Mouse (Mus musculus): ENCODE results near the gene Trir. TPM values are rescaled to one million over a fixed set of nuclear protein-coding genes. Genes with fewer than 3 reads are reported as not detected.

The Trir gene
- total RNA-seq, 1 experiment: 181 TPM

GRCm38 (mm10) chr8:84985049-84985683 lies 41.5 kb upstream of the Trir start:
- Histone ChIP-seq H3K4me1 (ENCODE audit: control insufficient read depth in 2 of 2, insufficient read depth in 2 of 2, low read length in 2 of 2, poor library complexity in 1 of 2) (peaks cover 15 to 29% of the 10 kb centered on the region in 2 experiments), H3K4me3 (ENCODE audit: insufficient read depth in 1 of 2, low read depth in 1 of 2, low read length in 2 of 2, poor library complexity in 1 of 2, severe bottlenecking in 1 of 2) (peak overlapping the region; percentile 57 to 76), H3K36me3 (ENCODE audit: control insufficient read depth, insufficient read depth, low read length, poor library complexity, severe bottlenecking) (no peaks in the 10 kb centered on the region), H3K27ac (ENCODE audit: insufficient read depth, low read depth, low read length, poor library complexity, severe bottlenecking) (peak overlapping the region; percentile 89), H3K9ac (ENCODE audit: insufficient read depth, low read depth, low read length, poor library complexity, severe bottlenecking) (peak overlapping the region; percentile 82), H3K9me3 (ENCODE audit: control insufficient read depth, insufficient read depth, low read depth, low read length) (no peaks in the 10 kb centered on the region)
- DNase-seq (ENCODE audit: low read depth, low spot score): no peak
- TF ChIP-seq ZC3H11A (IDR thresholded peaks at IDR 0.05; ENCODE audit: borderline replicate concordance, low read depth, low read length) (no peak), MAFK (IDR thresholded peaks at IDR 0.05; ENCODE audit: insufficient read depth, low read depth, low read length) (no peak), HCFC1 (IDR thresholded peaks at IDR 0.05; ENCODE audit: borderline replicate concordance, insufficient read depth, low read length) (no peak), ZNF384 (IDR thresholded peaks at IDR 0.05; ENCODE audit: low read depth, low read length) (no peak)
- in situ Hi-C loops (cut with MboI; ENCODE audit: low sequenced_read_pairs in 2 of 2, unreplicated experiment in 2 of 2): no loop called here

DNA sequence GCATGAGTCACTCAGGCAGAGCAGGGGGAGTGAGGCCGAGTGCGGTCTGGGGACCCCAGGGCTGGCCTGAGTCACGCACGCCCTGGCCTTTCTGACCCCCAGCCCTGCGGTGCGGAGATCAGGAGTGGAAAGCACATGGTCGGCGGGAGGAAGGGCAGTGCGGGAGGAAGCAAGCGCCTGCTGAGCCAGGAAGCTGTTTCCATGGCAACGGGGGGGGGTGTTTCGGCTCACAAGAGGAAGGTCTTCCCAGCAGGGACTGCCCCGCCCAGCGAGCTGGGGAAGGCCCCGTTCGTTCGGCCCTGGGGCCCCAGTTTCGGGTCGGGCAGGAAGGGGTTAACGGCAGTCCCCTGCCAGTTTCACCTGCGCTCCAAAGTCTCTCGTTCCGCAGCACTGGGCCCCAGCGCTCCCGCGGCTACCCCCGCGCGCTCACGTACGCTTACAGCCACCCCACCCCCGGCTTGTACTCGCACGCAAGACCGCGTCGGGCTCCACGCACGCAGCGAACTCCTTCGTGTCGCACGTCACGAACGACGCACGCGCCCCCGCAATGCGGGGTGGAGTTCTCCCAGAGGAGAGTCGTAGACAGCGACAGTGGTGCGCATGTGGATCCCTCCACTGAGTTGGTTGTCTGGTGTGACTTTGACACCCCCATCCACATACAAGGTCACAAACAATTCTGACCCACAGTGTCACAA lies 40.8 kb upstream of the Trir start:
- in situ Hi-C loops (cut with MboI; ENCODE audit: low sequenced_read_pairs in 2 of 2, unreplicated experiment in 2 of 2): no loop called here
- Histone ChIP-seq H3K9me3 (ENCODE audit: control insufficient read depth, insufficient read depth, low read depth, low read length) (no peaks in the 10 kb centered on the region), H3K4me3 (ENCODE audit: insufficient read depth in 1 of 2, low read depth in 1 of 2, low read length in 2 of 2, poor library complexity in 1 of 2, severe bottlenecking in 1 of 2) (peak overlapping the region; percentile 57 to 76), H3K36me3 (ENCODE audit: control insufficient read depth, insufficient read depth, low read length, poor library complexity, severe bottlenecking) (no peaks in the 10 kb centered on the region), H3K27ac (ENCODE audit: insufficient read depth, low read depth, low read length, poor library complexity, severe bottlenecking) (peak overlapping the region; percentile 89), H3K9ac (ENCODE audit: insufficient read depth, low read depth, low read length, poor library complexity, severe bottlenecking) (peak overlapping the region; percentile 82), H3K4me1 (ENCODE audit: control insufficient read depth in 2 of 2, insufficient read depth in 2 of 2, low read length in 2 of 2, poor library complexity in 1 of 2) (peaks cover 14 to 29% of the 10 kb centered on the region in 2 experiments)
- no peak for DNase-seq (ENCODE audit: low read depth, low spot score)
- TF ChIP-seq ZNF384 (IDR thresholded peaks at IDR 0.05; ENCODE audit: low read depth, low read length) (no peak), HCFC1 (IDR thresholded peaks at IDR 0.05; ENCODE audit: borderline replicate concordance, insufficient read depth, low read length) (peak; percentile 35; the same call in 1 of the 2 replicates)

- H3K4me1 ChIP-seq (ENCODE audit: control insufficient read depth in 2 of 2, insufficient read depth in 2 of 2, low read length in 2 of 2, poor library complexity in 1 of 2): peaks cover 13 to 25% of the 10 kb centered on the region in 2 experiments
- no peaks in the 10 kb centered on the region for H3K9me3 ChIP-seq (ENCODE audit: control insufficient read depth, insufficient read depth, low read depth, low read length)
- H3K4me3 ChIP-seq (ENCODE audit: insufficient read depth in 1 of 2, low read depth in 1 of 2, low read length in 2 of 2, poor library complexity in 1 of 2, severe bottlenecking in 1 of 2): peak overlapping the region; percentile 57 to 76
- DNase-seq (ENCODE audit: low read depth, low spot score): no peak
- no peaks in the 10 kb centered on the region for H3K36me3 ChIP-seq (ENCODE audit: control insufficient read depth, insufficient read depth, low read length, poor library complexity, severe bottlenecking)
- H3K9ac ChIP-seq (ENCODE audit: insufficient read depth, low read depth, low read length, poor library complexity, severe bottlenecking): peak overlapping the region; percentile 76
- TF ChIP-seq MAFK (IDR thresholded peaks at IDR 0.05; ENCODE audit: insufficient read depth, low read depth, low read length): no peak
- no peak for TF ChIP-seq HCFC1 (IDR thresholded peaks at IDR 0.05; ENCODE audit: borderline replicate concordance, insufficient read depth, low read length)
- TF ChIP-seq CHD2 (IDR thresholded peaks at IDR 0.05; ENCODE audit: low read depth, low read length): no peak
- no peak for TF ChIP-seq ZNF384 (IDR thresholded peaks at IDR 0.05; ENCODE audit: low read depth, low read length)
- TF ChIP-seq ZC3H11A (IDR thresholded peaks at IDR 0.05; ENCODE audit: borderline replicate concordance, low read depth, low read length): no peak
- in situ Hi-C loops (cut with MboI; ENCODE audit: low sequenced_read_pairs in 2 of 2, unreplicated experiment in 2 of 2): no loop called here
- 0 out of 2 replicates have a peak overlapping the region, but pooled peaks have one; percentile 56 for H3K27ac ChIP-seq (ENCODE audit: insufficient read depth, low read depth, low read length, poor library complexity, severe bottlenecking)
Observed at GRCm38 (mm10) chr8:84986379-84986945, 40.2 kb upstream of the Trir start.

DNA sequence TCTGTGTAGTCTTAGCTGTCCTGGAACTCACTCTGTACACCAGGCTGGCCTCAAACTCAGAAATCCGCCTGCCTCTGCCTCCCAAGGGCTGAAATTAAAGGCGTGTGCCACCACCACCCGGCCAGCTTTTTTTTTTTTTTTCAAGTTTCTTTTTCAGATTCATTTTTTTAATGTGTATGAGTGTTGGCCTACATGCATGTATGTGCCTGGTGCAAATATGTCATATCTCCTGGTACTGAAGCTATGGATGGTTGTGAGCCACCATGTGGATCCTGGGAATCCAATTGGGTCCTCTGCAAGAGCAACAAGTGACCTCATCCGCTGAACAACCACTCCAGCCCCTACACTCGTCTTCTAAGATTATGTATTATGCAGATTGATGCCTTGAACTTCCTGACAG lies 39.2 kb upstream of the Trir start:
- DNase-seq (ENCODE audit: low read depth, low spot score): no peak
- peak overlapping the region; percentile 15 to 33; a peak in 3 of 4 replicates for H3K4me3 ChIP-seq (ENCODE audit: insufficient read depth in 1 of 2, low read depth in 1 of 2, low read length in 2 of 2, poor library complexity in 1 of 2, severe bottlenecking in 1 of 2)
- in situ Hi-C loops (cut with MboI; ENCODE audit: low sequenced_read_pairs in 2 of 2, unreplicated experiment in 2 of 2): no loop called here
- no peaks in the 10 kb centered on the region for H3K36me3 ChIP-seq (ENCODE audit: control insufficient read depth, insufficient read depth, low read length, poor library complexity, severe bottlenecking)
- no peak overlapping the region; the same call in 1 of the 2 replicates for H3K27ac ChIP-seq (ENCODE audit: insufficient read depth, low read depth, low read length, poor library complexity, severe bottlenecking)
- no peak overlapping the region for H3K9ac ChIP-seq (ENCODE audit: insufficient read depth, low read depth, low read length, poor library complexity, severe bottlenecking)
- TF ChIP-seq ZNF384 (IDR thresholded peaks at IDR 0.05; ENCODE audit: low read depth, low read length) (0 out of 2 replicates have a peak, but pooled peaks have one; percentile 10), CHD2 (IDR thresholded peaks at IDR 0.05; ENCODE audit: low read depth, low read length) (no peak)
- no peaks in the 10 kb centered on the region for H3K9me3 ChIP-seq (ENCODE audit: control insufficient read depth, insufficient read depth, low read depth, low read length)
- H3K4me1 ChIP-seq (ENCODE audit: control insufficient read depth in 2 of 2, insufficient read depth in 2 of 2, low read length in 2 of 2, poor library complexity in 1 of 2): peaks cover 13 to 17% of the 10 kb centered on the region in 2 experiments
